Mouse (Mus musculus): ENCODE results near the gene Raver1.

GRCm38 (mm10) chr9:21091707-21092320 lies at the start of gene Raver1, which contains the start of gene Gm38431:
- no peak for TF ChIP-seq CTCF (IDR thresholded peaks at IDR 0.05; ENCODE audit: insufficient read depth, low read depth, low read length)
- peak; percentile 82; the same call in 1 of the 2 replicates for TF ChIP-seq POLR2A (IDR thresholded peaks at IDR 0.05; ENCODE audit: insufficient read depth, low read depth, low read length)
